Mouse (Mus musculus): Measurements from ENCODE around the gene Trp53.
"Not testable (repeated sequence)": the region's sequence is repeated elsewhere in the genome, so short reads cannot be mapped to it uniquely, and the experiment has no call there.

Gene Trp53

GRCm38 (mm10) chr11:69624339-69624738 is 44.2 kb downstream of the Trp53 start:
- not testable (repeated sequence) for DNase-seq (ENCODE audit: low spot score in 2 of 2)

GRCm38 (mm10) chr11:69628286-69628685 is 48.1 kb downstream of the Trp53 start:
- peak; percentile 49 to 79 for DNase-seq (ENCODE audit: low spot score in 2 of 2)

GRCm38 (mm10) chr11:69629802-69630201 is 49.6 kb downstream of the Trp53 start:
- no peak for DNase-seq (ENCODE audit: low spot score in 2 of 2)

GRCm38 (mm10) chr11:69632284-69633089 is 52.3 kb downstream of the Trp53 start, which contains the start of gene Fxr2:
Gene Fxr2 (plus strand): TSS chr11:69632990.
- DNase-seq (ENCODE audit: low spot score in 2 of 2): peak; percentile 100

GRCm38 (mm10) chr11:69633128-69633866 is 53.1 kb downstream of the Trp53 start:
- DNase-seq (ENCODE audit: low spot score in 2 of 2): peak; percentile 67 to 74

- DNase-seq (ENCODE audit: low spot score in 2 of 2): no peak
These were observed 55.3 kb downstream of the Trp53 start for GRCm38 (mm10) chr11:69635471-69635870.
